Mouse (Mus musculus): Measurements from ENCODE around the gene Coq7.

DNA sequence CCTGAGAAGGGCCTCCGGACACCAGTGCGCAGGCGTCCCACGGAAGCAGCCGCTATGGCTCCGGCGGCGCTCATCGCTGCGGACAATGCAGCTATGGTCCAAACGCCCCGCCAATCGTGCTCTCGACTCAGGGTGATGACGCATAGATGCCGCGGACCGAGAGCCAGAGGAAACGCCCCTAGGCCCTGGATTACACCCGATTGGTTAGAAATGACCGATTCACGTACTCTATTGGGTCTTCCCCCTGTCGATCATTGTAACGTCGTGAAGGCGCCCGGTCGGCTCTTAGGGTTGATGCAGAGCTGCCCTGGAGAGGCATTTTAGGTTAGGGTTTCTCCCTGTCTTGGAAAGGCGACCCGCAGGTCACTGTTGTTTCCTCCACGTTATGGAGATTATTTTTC is at the start of gene Coq7:
- no peak for TF ChIP-seq EP300 (IDR thresholded peaks at IDR 0.05; ENCODE audit: insufficient read depth, low read depth, low read length)
- TF ChIP-seq POLR2A (IDR thresholded peaks at IDR 0.05; ENCODE audit: insufficient read depth, low read length), result peak; percentile 41
- TF ChIP-seq CTCF (IDR thresholded peaks at IDR 0.05; ENCODE audit: low read depth, low read length), result no peak
